Mouse (Mus musculus): ENCODE measurements around the gene Tfip11.

The Tfip11 gene

DNA sequence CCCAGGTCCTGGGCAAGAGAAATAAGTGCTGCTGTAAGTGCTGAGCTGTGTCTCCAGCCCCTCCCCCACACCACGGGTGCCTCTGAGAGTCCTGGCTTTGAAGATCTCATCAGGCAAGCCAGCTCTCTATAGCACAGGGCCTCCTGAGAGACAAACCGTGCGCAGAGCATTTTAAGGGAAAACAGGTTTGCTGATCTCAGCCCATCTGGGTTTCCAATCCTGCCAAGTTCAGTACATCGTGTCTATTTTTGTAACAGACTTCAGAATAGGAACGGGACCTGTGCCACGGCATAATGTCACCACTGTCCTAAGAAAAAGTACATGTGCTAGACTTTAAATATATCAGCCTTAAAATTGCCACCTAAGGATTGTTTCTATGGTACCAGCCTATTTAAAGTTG is 5.2 kb upstream of the Tfip11 start:
- peak; percentile 83 for DNase-seq (ENCODE audit: low spot score)

DNA sequence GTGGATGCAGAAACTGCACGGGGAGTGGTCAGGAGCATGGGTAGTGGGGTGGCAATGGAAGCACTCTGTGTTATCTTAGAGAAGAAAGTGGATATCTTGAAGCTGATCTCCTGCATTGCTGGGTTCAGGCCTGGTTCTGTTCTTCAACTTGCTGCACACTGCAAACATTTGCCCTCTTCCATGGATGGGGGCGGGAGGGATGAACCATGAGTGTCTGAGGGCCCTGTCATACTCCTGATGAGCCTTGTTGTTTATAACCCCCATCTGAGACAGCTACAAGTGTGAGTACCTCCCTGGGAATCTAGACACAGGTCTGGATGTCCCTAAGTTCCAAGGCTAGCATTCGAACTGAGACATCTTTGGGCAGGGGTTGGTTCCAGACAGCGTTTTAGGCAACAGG is 4.8 kb upstream of the Tfip11 start:
- no peak for DNase-seq (ENCODE audit: low spot score)

DNA sequence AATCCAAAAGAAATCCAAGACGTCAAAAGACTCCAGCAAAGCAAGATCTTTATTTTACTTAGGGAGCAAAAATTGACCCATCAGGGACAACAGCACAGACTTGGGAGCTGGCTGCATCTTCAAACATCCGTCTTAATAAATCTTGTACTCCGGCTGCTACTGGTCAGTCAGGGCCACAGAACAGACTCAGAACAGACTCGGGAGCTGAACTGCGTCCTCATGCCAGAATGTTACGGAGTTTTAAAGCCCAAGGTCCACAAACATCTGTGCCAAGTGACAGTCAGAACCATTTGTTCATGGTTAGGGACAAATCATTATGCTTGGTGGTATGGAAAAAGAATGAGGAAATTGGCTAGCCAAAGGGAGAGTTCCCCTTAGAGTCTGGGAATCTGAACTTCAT is 2.9 kb upstream of the Tfip11 start:
- no peak for DNase-seq (ENCODE audit: low spot score)

DNA sequence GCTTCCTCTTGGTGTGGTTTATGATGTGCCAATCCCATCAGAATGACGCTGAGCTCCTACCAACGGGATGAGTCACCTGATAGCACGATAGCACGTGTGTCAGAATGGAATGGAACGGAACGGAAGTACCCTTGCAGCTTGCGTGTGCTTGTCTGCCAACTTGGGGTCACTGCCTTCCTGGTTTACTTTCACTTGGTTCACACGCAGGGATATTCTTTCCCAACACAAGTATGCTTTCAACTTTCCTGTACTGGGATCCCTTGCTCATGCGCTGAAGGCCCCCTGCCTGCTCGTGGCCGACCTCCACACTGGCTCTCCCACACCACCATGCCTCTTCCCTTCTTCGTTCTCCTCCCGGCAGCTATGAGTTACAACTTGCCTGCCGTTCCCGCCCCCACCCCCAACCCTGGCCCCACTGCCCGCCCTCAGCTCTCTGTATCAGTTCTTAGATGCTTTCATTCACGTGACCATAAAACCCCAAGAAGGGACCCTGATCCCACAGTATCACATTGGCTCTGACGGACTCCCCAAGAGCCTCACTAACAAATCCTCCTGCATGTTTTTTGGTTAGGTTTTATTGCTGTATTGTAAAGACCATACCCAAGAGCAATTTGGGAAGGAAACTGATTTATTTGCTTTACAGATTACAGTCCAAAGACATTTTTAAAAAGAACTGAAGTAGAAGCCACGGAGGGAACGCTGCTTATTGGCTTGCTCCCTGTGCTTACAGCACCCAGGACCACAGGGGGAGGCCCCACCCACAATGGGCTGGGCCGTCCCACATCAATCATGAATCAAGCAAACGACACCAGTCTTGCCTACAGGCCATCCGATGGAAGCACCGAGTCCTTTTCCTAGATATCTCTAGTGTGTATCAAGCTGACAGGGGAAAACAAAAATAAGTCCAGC is 1.3 kb upstream of the Tfip11 start:
- DNase-seq (ENCODE audit: low spot score) = no peak

DNA sequence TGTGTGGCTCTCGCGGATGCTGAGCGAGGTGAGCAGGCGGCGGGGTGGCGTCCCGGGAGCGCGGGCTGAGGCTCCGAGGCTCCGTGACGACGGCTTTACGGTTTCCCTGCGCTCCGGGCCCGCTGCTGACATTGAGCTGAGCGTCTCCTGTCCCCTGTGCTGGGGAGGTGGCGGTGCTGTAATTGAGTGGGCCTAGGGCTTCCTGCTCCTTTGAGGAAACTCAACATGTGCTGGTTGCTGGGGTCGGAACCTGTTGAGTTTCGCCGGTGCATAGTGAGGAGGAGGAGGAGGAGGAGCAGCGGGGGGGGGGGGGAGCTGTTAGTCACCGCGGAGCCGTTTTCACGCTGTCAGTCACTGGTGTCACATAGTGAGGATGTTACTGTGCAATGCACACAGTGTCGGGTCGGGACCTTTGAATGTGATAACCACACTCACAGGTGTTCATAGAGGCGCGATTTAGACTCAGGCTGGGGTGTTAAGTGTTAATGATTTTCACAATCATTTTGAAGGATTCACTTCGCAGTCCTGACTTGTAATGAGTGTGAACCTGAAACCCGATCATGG is 370 bp downstream of the Tfip11 start:
- DNase-seq (ENCODE audit: low spot score) = no peak

DNA sequence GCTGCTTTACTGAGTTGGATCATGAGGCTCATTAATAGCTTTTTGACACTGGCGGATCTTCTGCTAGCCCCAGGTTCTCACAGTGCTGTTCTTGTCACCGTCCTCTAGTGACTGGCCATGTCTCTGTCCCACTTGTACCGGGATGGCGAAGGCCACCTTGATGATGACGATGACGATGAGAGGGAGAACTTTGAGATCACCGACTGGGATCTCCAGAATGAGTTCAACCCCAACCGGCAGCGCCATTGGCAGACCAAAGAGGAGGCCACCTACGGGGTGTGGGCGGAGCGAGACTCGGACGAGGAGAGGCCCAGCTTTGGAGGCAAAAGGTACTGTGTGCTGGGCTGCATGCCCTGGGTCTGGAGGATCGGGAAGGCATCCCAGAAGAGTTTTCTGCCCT is 1.7 kb downstream of the Tfip11 start:
- no peak for DNase-seq (ENCODE audit: low spot score)

DNA sequence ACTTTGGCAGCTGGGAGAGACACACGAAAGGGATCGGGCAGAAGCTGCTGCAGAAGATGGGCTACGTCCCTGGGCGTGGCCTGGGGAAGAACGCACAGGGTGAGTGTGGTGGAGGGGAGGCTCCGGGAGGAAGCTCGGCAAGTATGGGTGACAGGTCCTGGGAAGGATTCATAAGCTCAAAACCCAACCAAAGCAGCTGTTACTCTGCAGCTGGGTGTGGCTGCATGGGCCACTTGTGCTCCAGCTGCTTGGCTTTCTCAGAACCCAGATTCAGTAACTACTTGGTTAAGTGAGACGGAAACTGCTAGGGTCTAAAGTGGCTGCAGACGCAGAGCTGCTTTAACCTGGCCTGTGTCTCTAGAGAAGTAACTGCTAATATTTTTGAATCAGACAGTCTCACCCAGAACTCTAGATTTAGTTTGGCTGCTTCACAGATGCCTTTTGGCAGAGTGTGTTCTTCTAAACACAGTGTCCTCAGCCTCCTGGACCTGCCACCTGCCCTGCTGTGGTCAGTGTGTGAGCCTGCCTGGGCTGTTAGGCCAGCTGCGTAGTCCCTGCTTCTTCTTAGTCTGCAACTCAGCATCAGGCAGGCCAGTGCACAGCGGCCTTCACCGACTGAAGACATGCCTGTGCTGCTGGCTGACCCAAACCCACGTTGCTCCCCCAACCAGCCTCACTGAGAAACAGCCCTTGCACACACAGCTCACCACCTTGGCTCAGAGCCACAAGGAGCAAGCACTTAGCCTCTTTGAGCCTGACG is 3.8 kb downstream of the Tfip11 start:
- DNase-seq (ENCODE audit: low spot score) = no peak

DNA sequence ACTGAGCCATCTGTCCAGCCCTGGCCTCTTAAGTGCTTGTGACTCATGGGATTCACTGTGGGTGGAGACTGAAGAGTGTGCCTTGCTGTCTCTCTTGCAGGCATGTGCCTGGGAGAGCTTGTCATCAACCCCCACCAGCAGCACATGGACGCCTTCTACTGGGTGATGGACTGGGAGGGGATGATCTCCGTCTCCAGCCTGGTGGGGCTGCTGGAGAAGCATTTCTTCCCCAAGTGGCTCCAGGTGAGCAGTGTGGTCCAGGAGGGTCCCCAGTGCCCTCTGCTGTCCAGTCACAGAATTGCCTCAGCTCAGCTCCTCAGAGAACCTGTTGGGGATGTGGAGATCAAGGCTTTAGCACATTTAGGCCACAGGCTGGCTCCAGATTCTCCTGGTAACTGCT is 9.3 kb downstream of the Tfip11 start:
- DNase-seq (ENCODE audit: low spot score) = no peak

DNA sequence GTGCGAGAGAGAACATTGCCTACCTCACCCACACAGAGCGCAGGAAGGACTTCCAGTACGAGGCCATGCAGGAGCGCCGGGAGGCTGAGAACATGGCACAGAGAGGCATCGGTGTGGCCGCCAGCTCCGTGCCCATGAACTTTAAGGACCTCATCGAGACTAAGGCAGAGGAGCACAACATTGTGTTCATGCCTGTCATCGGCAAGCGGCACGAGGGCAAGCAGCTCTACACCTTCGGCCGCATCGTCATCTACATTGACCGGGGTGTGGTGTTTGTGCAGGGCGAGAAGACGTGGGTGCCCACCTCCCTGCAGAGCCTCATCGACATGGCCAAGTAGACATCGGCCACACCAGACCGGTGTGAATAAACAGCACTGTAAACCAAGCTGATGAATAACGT is 10.8 kb downstream of the Tfip11 start:
- no peak for DNase-seq (ENCODE audit: low spot score)

DNA sequence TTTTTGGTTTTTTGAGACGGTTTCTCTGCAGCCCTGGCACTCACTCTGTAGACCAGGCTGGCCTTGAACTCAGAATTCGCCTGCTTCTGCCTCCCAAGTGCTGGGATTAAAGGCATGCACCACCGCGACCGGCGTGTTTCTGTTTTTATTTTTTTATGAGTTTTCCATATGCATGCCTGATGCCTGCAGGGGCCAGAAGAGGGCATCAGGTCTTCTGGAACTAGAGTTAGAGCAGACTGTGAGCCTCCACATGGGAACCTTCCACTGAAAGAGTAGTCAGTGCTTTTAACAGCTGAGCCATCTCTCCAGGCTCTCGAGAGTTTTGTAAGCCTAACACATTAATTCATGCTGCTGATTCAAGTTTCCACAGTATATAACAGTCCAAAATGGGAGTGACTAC is 13.1 kb downstream of the Tfip11 start:
- no peak for DNase-seq (ENCODE audit: low spot score)

DNA sequence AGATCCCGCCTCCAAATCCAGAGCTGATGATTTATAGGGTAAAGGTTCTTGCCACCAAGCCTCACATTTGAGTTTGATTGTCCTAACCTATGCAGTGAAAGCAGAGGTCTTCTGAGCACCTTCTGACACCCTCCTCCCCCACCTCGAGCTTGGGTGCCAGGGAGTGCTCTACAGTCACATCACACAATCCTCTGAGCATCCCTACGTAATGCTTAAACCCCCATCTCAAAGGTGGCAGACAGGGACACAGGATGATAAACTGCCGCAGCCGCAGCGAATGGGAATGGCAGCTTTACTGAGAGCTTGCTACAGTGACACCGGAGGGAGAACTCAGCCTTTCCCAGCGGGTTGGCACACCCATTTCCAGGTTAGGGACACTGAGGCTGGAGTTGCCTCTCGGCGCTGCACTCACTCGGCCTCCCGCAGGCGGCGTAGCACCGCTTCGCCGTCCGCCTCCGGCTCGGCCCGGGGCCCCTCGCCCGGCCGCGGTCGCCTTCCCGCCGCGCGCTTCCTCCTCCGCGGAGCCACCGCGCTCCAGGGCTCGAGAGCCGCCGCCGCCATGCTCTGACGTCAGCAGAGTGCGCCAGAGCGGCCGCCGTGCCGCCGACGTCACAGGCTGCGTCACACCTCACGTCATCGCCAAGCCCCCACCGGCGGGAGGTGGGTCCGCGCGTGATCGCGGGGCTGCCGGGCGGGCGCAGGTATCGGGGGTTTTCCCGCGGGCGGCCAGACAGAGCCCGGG is 16.5 kb downstream of the Tfip11 start, which contains the start of the genes Srrd and Hps4:
Gene Srrd (minus strand): TSS at position 578 of the 742 bp plus-strand sequence.
Gene Hps4 (plus strand): TSS at position 621 of the 742 bp plus-strand sequence.
- peak; percentile 52 for DNase-seq (ENCODE audit: low spot score)

DNA sequence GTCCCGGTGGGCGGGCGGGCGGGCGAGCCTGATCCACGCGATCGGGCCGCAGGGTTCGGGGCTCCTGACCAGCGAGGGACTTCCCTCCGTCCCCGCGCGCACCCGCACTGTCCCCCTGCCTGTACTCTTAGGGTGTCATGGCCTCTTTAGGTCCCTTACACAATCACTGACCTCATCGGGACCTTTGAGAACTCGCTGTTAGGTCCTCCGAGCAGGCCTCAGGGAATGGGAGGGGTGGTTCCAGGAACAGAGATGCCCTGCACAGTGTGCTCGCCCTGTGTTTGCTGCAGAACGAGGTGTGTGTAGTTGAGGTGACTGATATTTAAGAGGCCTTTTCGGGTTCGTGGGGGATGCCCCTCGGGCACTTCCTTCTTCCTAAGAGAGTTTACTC is 17.0 kb downstream of the Tfip11 start:
- no peak for DNase-seq (ENCODE audit: low spot score)

DNA sequence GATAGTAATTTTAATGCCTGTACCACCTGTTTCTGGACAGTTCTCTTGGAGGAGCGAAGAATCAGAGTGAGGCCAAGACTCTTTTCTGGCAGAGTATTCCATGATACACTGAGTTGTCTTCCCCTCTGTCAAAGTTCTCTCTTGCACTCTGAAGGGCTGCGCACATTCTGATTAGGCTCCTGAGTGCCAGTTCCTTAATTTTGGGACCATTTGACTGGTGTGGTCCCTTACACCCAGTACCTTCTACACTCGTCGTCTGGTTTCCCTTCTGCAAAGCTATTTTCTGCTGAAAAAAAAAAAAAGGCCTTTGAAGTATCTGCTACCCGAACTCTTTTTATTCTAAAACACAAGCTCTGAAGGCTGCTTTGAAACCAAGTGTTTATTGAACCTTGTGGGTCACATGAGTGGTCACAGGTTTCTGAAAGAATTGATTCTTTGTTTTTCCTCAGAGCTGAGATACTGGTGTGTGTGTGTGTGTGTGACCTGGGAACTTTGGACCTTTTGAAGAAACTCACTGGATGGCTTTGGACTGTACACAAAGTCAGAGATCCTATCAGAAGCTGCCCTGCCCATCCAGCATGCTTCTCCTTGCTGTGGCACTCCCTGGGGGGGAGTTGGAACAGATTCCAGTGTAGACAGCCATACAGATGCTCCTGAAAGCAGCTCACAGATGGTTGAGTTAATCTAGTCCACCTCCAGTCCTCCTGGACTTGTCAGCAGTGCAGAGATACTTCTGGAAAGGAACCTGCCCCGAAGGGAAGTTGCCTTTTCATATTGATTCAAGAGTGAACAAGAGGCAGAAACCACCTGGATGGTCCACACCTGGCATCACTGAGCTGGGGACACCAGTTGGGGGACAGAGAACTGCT is 18.2 kb downstream of the Tfip11 start:
- peak; percentile 54 for DNase-seq (ENCODE audit: low spot score)

DNA sequence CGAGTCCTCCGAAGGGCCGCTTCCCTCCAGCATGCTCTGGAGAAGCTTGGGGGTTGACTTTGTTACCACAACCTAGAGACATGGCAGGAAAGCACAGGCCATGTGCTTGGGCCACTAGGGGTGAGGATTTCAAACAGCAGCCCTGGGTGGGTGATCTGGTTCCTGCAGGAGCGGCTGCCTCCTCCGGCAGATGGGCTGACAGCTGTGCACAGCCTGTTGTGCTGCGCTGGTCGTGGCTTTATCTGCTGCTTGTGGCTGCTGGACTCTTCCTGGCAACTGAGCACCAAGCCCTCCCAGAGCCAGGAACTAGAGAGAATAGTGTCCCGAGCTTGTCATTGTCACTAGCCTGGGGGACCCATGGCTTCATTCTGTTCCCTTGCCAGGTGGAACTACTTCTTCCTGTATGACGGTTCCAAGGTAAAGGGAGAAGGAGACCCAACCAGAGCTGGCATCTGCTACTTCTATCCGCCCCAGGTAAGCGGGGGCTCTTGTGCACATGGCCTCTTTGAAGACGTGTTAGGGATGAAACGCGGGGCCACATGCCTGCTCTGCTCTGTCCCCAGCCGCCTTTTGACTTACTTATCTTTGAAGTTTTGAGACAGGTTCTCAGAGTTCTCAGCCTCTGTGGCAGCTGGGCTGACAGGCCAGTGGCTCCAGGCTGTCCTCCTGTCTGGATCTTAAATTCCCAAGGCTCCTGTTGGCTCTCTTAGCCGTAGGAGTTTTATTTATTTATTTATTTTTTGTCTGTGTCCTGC is 20.2 kb downstream of the Tfip11 start:
- DNase-seq (ENCODE audit: low spot score) = no peak

DNA sequence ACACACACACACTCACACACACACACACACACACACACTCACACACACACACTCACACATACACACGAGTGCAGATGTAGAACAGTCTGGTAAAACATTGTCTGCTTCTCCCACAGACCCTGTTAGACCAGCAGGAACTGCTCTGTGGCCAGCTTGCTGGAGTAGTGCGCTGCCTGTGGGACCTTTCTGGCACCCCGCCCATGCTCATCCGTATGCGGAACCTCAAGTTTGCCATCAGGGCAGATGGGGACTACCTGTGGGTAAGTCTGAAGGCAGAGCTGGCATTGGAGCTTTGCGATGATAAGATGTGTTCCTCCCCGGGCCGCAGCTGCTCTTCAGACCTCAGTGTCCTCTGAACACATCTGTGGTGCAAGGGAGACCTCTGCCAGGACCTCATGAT is 23.0 kb downstream of the Tfip11 start:
- no peak for DNase-seq (ENCODE audit: low spot score)

DNA sequence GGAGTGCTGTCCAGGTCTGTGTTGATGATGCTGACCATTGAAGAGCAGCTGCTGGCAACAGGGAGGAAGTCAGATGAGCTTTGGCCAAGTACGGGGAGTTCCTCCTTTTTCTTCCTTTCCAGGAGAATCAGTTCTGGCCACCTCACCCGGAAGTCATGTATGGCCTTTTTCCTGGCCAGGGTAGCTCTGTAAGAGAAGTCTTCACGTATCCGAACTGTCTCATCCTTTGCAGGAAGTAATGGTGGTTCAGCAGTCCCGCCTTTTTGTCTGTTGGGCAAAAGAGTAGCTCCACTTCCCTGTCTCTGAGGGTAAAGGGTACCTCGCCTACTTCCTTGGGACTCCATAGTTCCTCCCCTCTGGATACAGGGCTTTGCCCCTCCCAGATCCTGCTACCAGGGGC is 29.3 kb downstream of the Tfip11 start:
- no peak for DNase-seq (ENCODE audit: low spot score)

DNA sequence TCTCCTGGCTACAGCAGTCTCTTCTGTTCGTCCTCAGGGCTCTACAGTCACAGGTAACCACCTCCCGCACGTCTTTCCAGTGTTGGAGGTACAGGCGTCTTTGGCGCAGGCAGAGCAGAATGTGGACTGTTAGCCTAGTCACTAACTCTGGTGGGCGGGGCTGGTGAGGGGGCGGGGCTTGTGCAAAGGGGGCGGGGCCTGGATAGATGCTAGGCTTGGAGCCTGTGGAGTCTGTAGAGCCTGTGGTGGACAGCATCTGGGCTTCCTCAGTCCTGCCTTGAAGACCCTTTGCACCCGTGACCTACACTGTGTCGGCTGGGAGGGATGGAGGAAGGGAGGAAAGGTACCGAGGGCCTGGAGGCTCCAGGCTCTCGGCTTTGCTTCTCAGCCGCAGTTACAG is 29.8 kb downstream of the Tfip11 start, which contains the start of gene Gm6583:
Gene Gm6583 (minus strand): TSS at position 124 of the 400 bp plus-strand sequence.
- no peak for DNase-seq (ENCODE audit: low spot score)

DNA sequence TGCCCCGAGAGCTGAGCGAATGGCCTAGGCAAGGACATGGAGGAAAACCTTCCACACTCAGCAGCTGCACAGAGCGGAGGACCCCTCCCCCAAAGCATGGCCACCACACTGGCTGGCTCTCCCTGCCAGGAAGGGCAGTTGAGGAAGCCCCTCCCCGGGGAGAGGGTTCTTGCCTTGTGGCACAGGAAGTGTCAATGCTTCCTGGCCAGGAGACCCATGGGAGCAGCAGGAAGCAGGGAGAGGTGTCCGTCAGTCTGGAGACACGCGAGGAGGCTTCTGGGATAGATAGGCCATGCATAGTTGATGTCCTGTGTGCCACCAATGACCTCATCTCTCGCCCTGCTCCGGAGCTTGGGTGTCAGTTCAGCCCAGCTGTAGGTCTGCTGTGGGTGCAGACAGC is 30.2 kb downstream of the Tfip11 start:
- no peak for DNase-seq (ENCODE audit: low spot score)

DNA sequence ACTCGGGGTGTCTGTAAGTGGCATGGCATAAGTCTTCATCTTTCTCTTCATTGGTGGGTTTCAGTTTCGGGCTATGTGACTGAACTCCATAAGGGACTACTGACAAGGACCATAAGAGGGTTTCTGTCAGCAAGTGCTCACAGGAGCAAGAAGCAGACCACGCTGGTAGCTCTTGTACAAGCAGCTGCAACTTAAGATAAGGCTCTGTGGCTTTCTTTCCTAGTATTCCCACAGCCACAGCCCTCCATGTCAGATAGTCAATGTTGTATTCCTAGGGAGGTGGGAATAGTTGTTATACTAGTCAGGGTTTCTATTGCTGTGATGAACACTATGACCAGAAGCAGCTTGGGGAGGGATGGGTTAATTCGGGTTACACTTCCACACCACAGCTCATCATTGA is 33.4 kb downstream of the Tfip11 start:
- no peak for DNase-seq (ENCODE audit: low spot score)

DNA sequence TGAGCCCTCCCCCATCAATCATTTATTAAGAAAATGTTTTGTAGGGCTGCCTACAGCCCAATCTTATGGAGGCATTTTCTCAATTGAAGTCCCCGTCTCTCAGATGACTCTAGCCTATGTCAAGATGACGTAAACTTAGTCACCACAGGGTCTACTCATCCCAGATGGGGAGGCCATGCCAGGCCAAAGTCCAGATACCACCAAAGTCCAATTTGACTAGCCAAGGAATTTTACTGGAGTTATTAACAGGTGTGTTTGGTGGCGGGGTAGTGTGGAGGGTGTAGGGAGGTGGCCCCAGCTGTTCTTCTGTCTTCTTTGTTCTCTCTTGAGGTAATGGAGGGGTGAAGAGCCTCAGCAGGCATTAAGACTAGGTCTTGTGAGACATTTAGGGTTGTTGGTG is 33.9 kb downstream of the Tfip11 start:
- DNase-seq (ENCODE audit: low spot score) = no peak
